Mouse (Mus musculus): ENCODE results near the gene Lims1. TPM values are rescaled to one million over a fixed set of nuclear protein-coding genes. Genes with fewer than 3 reads are reported as not detected.
A peak's percentile ranks its signal among the peaks of the same experiment; 100 is the strongest.

Gene Lims1
- polyA plus RNA-seq, 1 experiment, result 23.0 TPM

- H3K27me3 ChIP-seq (ENCODE audit: control insufficient read depth, insufficient read depth, insufficient read length), result no peaks in the 10 kb centered on the region
- H3ac ChIP-seq (ENCODE audit: control insufficient read depth, insufficient read length), result no peak overlapping the region
- no peak for TF ChIP-seq POLR2A (IDR thresholded peaks at IDR 0.05; ENCODE audit: insufficient read length, low read depth)
- no peak for TF ChIP-seq MAX (IDR thresholded peaks at IDR 0.05; ENCODE audit: low read depth)
- no peak for TF ChIP-seq TCF12 (IDR thresholded peaks at IDR 0.05; ENCODE audit: insufficient read depth, poor library complexity, severe bottlenecking)
- TF ChIP-seq SRF (IDR thresholded peaks at IDR 0.05; ENCODE audit: control insufficient read depth, insufficient read length, low read depth), result no peak
- TF ChIP-seq MYOD1 (IDR thresholded peaks at IDR 0.05; ENCODE audit: control insufficient read depth in 1 of 3, insufficient read length in 2 of 3, low read depth in 2 of 3), result no peak
- TF ChIP-seq MYOG (IDR thresholded peaks at IDR 0.05; ENCODE audit: control insufficient read depth in 1 of 3, insufficient read depth in 1 of 3, insufficient read length in 2 of 3, low read depth in 2 of 3), result no peak
- TF ChIP-seq CEBPB (IDR thresholded peaks at IDR 0.05; ENCODE audit: insufficient read depth, poor library complexity, severe bottlenecking), result no peak
- TF ChIP-seq POLR2AphosphoS2 (IDR thresholded peaks at IDR 0.05; ENCODE audit: insufficient read length, low read depth), result no peak
- TF ChIP-seq USF1 (IDR thresholded peaks at IDR 0.05; ENCODE audit: low read depth), result no peak
- TF ChIP-seq E2F4 (IDR thresholded peaks at IDR 0.05; ENCODE audit: insufficient read depth), result no peak
- no peak for TF ChIP-seq REST (IDR thresholded peaks at IDR 0.05; ENCODE audit: insufficient read depth, insufficient read length)
- no peaks in the 10 kb centered on the region for H3K79me2 ChIP-seq (ENCODE audit: control insufficient read depth, insufficient read depth)
- no peak overlapping the region for H3K4me2 ChIP-seq (ENCODE audit: low read depth)
- H3K36me3 ChIP-seq (ENCODE audit: control insufficient read depth, insufficient read depth), result peaks cover 94% of the 10 kb centered on the region
- H3K4me3 ChIP-seq, result no peak overlapping the region
Observed at GRCm38 (mm10) chr10:58416702-58417101, 93.4 kb downstream of the Lims1 start.

GRCm38 (mm10) chr10:58418290-58418971 lies 95.2 kb downstream of the Lims1 start:
- H3K79me2 ChIP-seq (ENCODE audit: control insufficient read depth, insufficient read depth), result no peaks in the 10 kb centered on the region
- H3K36me3 ChIP-seq (ENCODE audit: control insufficient read depth, insufficient read depth), result peaks cover 96% of the 10 kb centered on the region
- H3K27me3 ChIP-seq (ENCODE audit: control insufficient read depth, insufficient read depth, insufficient read length), result no peaks in the 10 kb centered on the region
- no peak overlapping the region for H3K4me2 ChIP-seq (ENCODE audit: low read depth)
- no peak for TF ChIP-seq USF1 (IDR thresholded peaks at IDR 0.05; ENCODE audit: low read depth)
- no peak for TF ChIP-seq E2F4 (IDR thresholded peaks at IDR 0.05; ENCODE audit: insufficient read depth)
- TF ChIP-seq REST (IDR thresholded peaks at IDR 0.05; ENCODE audit: insufficient read depth, insufficient read length), result no peak
- no peak for TF ChIP-seq SRF (IDR thresholded peaks at IDR 0.05; ENCODE audit: control insufficient read depth, insufficient read length, low read depth)
- TF ChIP-seq POLR2A (IDR thresholded peaks at IDR 0.05; ENCODE audit: insufficient read length, low read depth), result no peak
- no peak for TF ChIP-seq POLR2AphosphoS2 (IDR thresholded peaks at IDR 0.05; ENCODE audit: insufficient read length, low read depth)
- no peak for TF ChIP-seq MYOD1 (IDR thresholded peaks at IDR 0.05; ENCODE audit: control insufficient read depth in 1 of 3, insufficient read length in 2 of 3, low read depth in 2 of 3)
- TF ChIP-seq CEBPB (IDR thresholded peaks at IDR 0.05; ENCODE audit: insufficient read depth, poor library complexity, severe bottlenecking), result no peak
- H3ac ChIP-seq (ENCODE audit: control insufficient read depth, insufficient read length), result no peak overlapping the region
- no peak overlapping the region for H3K4me3 ChIP-seq

GRCm38 (mm10) chr10:58427930-58428329 lies 104.7 kb downstream of the Lims1 start:
- TF ChIP-seq USF1 (IDR thresholded peaks at IDR 0.05; ENCODE audit: low read depth) (no peak), POLR2AphosphoS2 (IDR thresholded peaks at IDR 0.05; ENCODE audit: insufficient read length, low read depth) (peak; percentile 46), MAX (IDR thresholded peaks at IDR 0.05; ENCODE audit: low read depth) (no peak)
- no peaks in the 10 kb centered on the region for H3K79me2 ChIP-seq (ENCODE audit: control insufficient read depth, insufficient read depth)

GRCm38 (mm10) chr10:58445850-58446249 lies 122.6 kb downstream of the Lims1 start:
- H3K4me2 ChIP-seq (ENCODE audit: low read depth), result peak overlapping the region; percentile 91
- TF ChIP-seq POLR2A (IDR thresholded peaks at IDR 0.05; ENCODE audit: insufficient read length, low read depth) (no peak), CEBPB (IDR thresholded peaks at IDR 0.05; ENCODE audit: insufficient read depth, poor library complexity, severe bottlenecking) (no peak), SRF (IDR thresholded peaks at IDR 0.05; ENCODE audit: control insufficient read depth, insufficient read length, low read depth) (no peak), TCF12 (IDR thresholded peaks at IDR 0.05; ENCODE audit: insufficient read depth, poor library complexity, severe bottlenecking) (no peak), REST (IDR thresholded peaks at IDR 0.05; ENCODE audit: insufficient read depth, insufficient read length) (no peak), POLR2AphosphoS2 (IDR thresholded peaks at IDR 0.05; ENCODE audit: insufficient read length, low read depth) (no peak), TCF3 (IDR thresholded peaks at IDR 0.05; ENCODE audit: insufficient read length, low read depth) (no peak), USF1 (IDR thresholded peaks at IDR 0.05; ENCODE audit: low read depth) (no peak), MAX (IDR thresholded peaks at IDR 0.05; ENCODE audit: low read depth) (no peak), MYOG (IDR thresholded peaks at IDR 0.05; ENCODE audit: control insufficient read depth in 1 of 3, insufficient read depth in 1 of 3, insufficient read length in 2 of 3, low read depth in 2 of 3) (no peak), E2F4 (IDR thresholded peaks at IDR 0.05; ENCODE audit: insufficient read depth) (no peak), MYOD1 (IDR thresholded peaks at IDR 0.05; ENCODE audit: control insufficient read depth in 1 of 3, insufficient read length in 2 of 3, low read depth in 2 of 3) (no peak)
- H3ac ChIP-seq (ENCODE audit: control insufficient read depth, insufficient read length), result no peak overlapping the region
- peak overlapping the region; percentile 53 for H3K4me3 ChIP-seq
- no peaks in the 10 kb centered on the region for H3K27me3 ChIP-seq (ENCODE audit: control insufficient read depth, insufficient read depth, insufficient read length)
- peaks cover 8% of the 10 kb centered on the region for H3K36me3 ChIP-seq (ENCODE audit: control insufficient read depth, insufficient read depth)
- peaks cover 38% of the 10 kb centered on the region for H3K79me2 ChIP-seq (ENCODE audit: control insufficient read depth, insufficient read depth)

More at GRCm38 (mm10) chr10:58427930-58428329, 104.7 kb downstream of the Lims1 start:
- Histone ChIP-seq H3K27me3 (ENCODE audit: control insufficient read depth, insufficient read depth, insufficient read length) (no peaks in the 10 kb centered on the region), H3ac (ENCODE audit: control insufficient read depth, insufficient read length) (no peak overlapping the region), H3K4me2 (ENCODE audit: low read depth) (no peak overlapping the region), H3K4me3 (no peak overlapping the region), H3K36me3 (ENCODE audit: control insufficient read depth, insufficient read depth) (peaks cover 22% of the 10 kb centered on the region)
